Mouse (Mus musculus) cerebellum, postnatal 14 days (tissue): ENCODE results near the gene Svbp.
A peak's percentile ranks its signal among the peaks of the same experiment; 100 is the strongest.

Source experiments
- DNase-seq, 2 experiments: peaks; one replicate each; pipeline ENCODE4 v3.0.0; 2021; ENCODE audit warnings: mixed read lengths in 2 of 2

Svbp gene

DNA sequence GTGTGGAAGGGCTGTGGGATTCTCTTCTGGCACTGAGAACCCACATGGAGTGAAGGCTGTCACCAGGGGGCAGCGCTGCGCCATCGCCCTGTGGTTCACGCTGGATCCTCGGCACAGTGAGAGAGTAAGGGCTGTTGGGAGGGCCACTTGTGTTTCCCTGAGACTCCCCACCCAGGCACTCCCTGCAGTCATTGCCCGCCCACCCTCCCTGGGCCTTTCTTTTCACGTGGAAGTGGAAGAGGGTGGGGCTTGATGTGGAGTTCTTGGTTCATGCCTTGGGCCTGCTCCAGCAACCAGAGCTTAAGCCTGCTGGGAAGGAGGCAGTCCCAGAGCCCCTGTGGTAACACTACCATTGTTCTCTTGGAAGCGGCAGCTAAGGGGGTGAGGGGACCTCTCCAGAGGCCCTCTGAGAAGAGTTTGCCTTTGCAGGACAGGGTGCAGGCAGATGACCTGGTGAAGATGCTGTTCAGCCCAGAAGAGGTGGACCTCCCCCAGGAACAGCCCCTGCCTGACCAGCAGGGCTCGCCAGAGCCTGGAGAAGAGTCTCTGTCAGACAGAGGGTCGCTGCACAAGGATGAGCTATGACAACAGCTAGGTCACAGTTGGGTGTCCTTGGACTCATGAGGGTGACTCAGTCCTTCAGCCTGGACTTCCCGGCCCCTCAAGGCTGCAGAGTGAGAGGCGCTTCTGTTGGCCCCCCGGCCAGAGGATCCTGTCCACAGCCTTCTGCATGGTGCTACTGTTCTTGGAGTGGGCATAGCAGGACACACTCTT, 52.5 kb downstream of the Svbp start:
- peak; percentile 53 to 65 for DNase-seq

DNA sequence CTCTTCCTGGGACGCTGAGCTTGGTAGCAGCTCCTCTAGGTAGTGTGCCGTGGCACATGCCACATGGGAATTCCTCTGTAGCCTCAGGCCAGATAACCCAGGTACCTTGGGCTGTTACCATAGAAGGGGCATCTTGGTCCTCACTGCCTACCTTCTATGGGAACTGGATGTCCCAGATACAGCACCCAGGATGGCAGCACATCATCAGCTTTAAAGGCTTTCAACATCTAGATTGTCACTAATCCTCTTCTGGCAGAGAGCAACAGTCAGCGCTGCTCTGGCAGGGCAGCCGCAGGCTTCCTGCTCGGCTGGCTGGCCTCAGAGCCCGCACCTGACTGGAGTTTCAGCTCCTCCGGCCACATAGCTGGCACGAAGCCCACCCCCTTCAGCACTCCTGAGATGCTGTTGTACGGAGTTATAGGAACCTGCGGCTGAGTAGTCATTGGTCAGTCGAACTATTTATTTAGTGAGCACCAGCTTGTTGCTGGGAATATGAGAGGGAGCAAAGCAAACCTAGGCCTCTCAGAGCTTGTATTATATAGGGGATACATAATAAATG, 53.4 kb downstream of the Svbp start:
- DNase-seq: peak; percentile 49 to 64
